Mouse (Mus musculus): Measurements from ENCODE around the gene Mmp24.
"Not testable (repeated sequence)": the region's sequence is repeated elsewhere in the genome, so short reads cannot be mapped to it uniquely, and the experiment has no call there.

Gene Mmp24

DNA sequence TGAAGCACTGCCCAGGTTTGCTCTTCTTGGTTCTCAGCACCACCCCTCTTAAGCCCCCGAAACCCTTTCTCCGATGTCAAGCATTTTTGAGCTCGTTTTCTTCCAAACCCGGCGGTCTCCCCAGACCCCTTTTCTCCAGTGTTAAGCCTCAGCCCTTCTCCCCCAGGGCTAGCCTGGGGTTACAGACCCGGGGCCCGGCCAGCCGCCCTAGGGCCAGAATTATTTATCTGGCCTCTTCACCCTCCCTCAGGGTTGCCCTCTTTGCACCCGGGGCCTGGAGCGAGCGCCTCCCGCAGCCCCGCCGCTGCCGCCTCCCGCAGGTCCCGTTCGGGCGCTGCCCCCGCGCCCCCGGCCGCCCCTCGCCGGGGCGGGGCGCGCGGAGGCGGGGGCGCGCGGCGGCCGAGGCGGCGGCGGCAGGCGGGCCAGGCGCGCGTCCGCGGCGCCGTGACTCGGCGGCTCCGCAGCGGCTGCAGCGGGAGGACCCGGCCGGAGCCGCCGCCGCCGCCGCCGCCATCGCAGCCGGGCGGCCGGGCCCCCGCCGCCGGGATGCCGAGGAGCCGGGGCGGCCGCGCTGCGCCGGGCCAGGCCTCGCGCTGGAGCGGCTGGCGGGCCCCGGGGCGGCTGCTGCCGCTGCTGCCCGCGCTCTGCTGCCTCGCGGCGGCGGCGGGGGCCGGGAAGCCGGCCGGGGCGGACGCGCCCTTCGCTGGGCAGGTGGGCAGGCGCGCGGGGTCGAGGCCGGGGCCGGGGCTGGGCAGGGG, at the start of gene Mmp24:
Mmp24 (plus strand) TSS at position 416 of the 758 bp plus-strand sequence.
- no peak for DNase-seq

DNA sequence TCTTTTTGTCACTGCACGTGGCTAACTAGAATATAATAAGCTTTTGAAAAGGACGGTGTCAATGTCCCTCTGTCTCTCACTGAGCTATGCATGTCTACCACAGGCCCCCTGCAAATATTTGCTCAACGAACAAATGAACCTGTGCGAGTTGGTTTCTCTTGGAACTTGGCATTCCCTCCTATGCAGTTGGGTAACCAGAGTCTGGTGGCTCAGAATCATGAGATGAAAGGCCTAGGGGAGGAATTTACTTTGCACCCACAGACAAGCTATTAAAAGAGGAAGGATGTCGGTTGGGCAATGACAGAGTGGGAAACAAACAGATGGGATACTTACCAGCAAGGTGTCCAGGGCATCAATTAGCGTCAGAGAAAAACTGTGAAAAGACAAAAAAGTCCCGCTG, 48.8 kb upstream of the Mmp24 start:
- no peak for DNase-seq

DNA sequence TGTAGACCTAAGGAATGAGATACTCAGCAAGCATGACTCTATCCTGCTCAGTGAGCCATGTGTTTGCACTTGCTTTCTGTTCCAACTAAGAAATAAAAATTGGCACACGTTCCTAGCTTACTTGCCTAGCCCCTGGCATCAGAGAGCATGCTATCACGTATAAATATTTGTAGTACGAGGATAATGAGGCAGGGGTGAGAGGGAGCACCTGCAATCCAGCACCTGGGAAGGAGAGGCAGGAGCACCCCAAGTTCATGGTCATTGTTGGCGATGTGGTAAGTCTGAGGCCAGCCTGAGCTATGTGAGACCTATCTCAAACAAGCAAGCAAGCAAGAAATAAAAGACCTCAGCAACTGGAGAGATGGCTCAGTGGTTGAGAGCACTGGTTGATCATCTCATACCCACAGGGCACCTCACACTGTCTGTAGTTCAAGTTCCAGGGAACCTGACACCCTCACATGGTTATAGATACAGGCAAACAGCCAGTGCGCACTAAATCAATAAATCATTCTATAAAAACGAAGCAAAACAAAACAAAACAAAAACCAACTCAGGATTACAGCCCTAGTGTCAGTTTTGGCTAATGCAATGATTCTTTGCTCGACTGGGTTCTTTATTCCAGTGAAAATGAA, 47.3 kb upstream of the Mmp24 start:
- no peak for DNase-seq

DNA sequence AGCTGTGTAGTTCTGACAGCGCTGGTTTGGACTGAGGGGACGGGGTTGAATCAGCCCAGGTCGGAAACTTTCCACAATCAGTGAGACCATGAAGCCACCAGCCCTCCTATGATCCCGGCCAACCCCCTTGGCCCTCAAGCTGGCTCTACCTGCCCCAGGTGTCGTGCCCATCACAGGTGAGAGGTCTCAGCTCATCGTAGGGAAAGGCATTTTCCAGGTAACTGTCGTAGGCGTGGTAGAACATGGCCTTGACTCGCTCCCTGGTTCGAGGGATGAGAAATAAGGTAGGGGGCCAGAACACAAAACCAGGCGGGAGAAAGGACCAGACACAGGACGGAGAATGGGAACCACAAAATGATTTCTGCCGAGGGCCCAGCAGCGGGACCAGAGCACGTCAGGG, 46.4 kb upstream of the Mmp24 start:
- no peak for DNase-seq

DNA sequence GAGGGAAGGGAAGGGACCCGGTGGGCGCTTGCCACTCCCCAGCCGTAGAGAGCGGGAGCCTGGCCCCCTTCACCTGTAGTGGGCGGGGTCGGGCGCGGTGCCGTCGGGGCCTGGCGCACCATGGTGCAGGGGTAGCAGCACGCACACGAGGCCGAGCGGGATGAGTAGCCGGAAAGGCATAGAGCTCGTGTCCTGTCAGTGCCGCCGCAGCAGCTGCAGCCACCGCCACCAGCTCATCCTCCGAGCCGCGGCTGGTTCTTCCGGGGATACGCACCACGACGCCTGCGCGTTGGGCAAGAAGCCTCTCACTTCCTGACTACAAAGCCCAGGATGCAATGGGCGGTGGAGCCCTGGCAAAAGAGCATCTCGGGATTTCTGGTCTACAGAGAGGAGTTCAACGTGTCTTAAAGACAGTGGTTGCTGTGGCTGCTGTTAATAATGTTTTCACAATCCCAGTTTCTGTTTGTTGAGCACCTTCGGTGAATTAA, 45.9 kb upstream of the Mmp24 start, which contains the start of gene Edem2:
Edem2 (minus strand) TSS at position 318 of the 488 bp plus-strand sequence.
- DNase-seq = peak; percentile 89

DNA sequence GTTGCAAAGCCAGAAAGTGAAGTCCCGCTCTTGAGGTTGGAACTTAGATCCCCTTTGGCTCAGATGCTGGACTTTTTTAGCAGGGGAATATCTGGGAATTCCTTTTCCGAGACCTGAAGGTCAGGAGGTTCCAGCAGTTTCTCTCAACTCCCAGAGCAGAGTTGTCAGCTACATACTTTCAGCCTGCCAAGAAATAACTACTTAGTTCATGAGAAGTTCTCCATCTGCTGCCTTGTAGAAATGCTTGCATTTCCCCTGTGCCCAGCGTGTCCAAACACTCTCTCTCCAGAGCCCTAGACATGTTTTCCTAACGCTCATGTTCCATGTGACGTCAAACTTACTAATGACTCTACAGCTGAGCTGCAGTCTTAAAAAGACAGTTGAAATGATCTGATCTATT, 40.1 kb upstream of the Mmp24 start:
- DNase-seq = no peak

DNA sequence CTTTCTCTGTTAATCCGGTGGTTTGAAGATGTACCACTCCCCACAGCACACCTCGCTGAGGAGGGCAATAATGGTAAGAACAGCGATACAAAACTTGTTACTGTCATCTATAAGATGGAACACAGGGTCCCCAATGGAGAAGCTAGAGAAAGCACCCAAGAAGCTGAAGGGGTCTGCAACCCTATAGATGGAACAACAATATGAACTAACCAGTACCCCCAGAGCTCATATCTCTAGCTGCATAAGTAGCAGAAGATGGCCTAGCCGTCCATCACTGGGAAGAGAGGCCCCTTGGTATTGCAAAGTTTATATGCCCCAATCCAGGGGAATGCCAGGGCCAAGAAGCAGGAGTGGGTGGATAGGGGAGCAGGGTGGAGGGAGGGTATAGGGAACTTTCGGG, 39.4 kb upstream of the Mmp24 start, which contains the start of gene Gm17581:
Gm17581 (minus strand) TSS at position 101 of the 400 bp plus-strand sequence.
- DNase-seq = not testable (repeated sequence)

DNA sequence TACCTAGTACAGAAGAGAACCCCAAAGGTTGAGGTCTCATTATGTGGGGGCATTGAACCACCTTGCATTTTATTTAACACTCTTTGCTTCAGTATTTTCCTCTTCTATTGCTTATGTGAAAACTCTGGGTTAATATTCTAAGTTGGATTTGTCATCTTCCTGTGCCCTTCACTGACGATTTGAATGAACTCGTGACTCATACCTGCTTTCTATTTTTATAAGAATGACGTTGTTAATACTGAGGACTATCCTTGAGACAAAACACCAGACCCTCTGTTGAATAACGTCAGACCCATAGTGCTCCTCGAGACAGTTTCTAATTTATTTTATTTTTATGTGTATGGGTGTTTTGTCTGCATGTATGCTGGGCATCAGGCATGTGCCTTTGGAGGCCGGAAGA, 38.2 kb upstream of the Mmp24 start:
- no peak for DNase-seq

DNA sequence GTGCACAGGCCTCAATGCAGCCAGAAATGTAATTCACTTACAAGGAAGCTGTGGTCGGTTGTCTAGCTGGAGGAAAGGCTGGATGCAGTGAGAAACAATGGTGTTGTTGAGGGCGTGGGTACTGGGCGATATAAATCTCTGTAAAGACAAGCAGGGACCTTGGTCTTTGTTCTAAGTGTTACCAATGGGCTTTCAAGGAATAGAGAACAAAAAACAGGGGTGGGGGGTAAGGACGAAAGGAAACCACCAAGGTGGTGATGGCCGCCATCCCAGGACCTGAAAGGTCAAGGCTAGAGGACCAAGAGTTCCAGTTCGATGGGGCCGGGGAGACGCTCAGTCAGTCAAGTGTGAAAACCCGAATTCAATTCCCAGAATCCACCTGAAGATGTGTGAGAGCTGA, 37.3 kb upstream of the Mmp24 start:
- no peak for DNase-seq

DNA sequence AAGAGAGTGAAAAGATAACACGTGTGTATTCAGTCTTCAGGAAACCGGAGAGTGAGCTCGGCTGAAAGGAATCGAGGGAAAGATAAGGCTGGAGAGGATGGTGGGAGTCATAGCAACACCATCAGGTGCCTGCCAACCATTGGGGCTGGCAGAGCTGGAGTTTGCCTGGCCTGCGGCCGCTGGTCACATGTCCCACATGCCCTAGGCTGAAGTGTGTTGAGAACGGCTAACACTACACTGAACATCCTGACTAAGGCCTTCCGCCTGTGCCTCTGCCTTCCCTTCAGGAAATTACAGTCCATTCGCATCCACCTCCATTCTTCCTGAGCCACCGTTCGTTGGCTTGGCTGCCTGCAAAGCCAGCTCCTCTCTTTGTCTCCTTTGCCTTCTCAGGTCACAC, 32.9 kb upstream of the Mmp24 start:
- DNase-seq = no peak

DNA sequence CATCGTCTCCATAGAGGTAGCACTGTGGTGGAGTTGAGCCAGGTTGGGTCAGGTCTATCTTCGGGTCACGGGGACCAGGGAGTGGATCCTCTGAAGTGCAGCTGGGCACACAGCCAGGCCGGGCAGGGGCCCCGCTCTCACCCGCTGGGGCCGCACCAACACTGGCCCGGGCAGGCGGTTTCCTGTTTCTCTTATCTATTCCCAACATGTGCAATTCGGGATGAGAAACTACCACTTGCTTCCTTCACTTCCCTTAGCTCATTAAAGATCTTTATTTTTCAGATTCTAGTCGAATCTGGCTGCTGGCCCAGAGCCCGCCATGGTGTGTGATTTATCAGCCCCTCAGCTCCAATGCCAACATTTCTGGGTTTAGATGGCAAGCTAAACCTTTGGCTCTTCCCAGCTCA, 32.2 kb upstream of the Mmp24 start:
- no peak for DNase-seq

DNA sequence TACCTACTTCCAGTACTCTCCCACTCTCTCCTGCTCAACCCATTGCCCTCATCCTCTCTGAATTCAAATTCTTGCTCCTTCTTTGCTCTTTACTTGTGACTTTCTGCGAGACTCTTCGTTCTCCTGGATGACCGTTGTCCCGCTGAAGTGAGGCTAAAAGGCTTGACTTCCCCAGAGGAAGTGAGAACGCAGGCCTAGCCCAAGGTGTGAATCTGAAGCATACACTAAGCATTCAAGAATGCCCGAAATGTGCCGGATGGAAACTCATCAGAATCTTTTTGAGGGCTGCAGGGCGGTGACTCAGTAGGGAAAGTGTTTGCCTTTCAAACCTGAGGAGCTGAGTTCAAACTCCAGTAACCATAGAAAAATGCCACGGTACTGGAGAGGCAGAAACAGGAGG, 31.8 kb upstream of the Mmp24 start:
- DNase-seq = no peak

DNA sequence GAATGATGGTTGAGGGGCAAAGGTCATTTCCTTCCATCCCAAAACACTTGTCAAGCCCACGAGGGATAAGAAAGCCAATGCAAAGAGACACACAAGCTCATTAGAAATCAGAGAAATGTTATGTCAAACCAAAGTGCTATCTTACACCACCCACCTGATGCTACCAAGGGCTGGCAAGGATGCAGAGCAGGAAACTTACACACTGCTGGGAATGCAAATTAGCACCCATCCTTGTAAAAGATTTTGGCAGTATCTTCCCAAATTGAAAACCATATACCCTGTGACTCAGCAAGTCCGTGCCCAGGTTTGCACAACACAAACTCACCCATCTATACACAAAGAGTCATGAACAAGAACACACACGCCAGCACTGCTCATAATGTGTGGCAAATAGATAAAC, 29.7 kb upstream of the Mmp24 start:
- no peak for DNase-seq

DNA sequence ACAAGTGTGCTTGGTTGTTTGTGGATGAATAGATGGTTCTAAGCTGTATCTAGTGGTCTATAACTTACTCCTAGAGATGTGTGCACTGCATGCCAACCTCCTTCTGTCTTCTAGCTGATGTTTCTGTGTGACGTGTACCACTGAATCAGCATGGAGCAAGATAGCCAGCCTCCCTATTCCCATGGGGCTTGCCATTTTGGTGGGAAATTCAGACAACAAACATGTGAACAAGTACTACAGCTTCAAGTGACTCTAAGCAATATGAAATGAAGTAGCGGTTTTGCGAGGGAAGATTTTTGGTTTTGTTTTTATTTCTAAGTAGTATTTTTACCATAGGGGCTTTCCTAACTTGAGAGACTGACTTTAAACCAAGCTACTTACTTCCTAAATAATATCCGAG, 25.7 kb upstream of the Mmp24 start:
- DNase-seq = no peak

DNA sequence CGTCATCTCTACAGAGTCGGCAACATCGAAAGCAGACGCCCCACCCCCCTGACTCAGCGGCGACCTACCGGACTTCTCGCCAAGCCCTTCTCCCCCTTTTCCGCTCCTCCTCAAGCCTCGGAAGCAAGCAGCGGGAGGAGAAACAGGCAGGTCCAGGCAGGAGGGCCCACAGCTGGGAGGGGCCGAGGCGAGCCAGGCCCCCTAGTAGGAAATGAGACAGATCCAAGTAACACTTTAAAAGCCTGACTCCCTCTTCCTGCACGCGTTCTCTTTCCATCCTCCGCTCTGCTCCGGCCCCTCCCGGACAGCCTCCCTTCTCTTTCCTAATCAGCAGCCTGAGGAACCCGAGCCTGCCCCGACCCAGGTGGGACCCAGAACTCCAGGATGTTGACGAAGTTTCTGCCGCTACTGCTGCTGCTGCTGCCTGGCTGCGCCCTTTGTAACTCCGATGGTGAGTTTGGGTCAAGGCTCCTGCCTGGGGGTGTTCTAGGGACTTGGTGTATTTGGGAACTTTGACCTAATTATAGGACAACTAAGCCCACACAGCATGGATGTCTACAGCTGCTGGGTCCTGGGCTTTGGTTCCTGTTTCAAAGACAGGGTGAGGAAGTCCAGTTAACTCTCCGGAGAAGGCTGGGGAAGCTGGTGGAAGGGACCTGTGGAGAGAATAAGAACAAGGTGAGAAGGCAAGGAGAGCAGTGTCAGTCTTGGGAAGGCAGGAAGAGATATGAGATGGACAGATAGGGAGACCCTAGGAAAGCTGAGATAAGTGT, 23.9 kb upstream of the Mmp24 start, which contains the start of gene Procr:
Procr (plus strand) TSS at position 104 of the 773 bp plus-strand sequence.
- no peak for DNase-seq

DNA sequence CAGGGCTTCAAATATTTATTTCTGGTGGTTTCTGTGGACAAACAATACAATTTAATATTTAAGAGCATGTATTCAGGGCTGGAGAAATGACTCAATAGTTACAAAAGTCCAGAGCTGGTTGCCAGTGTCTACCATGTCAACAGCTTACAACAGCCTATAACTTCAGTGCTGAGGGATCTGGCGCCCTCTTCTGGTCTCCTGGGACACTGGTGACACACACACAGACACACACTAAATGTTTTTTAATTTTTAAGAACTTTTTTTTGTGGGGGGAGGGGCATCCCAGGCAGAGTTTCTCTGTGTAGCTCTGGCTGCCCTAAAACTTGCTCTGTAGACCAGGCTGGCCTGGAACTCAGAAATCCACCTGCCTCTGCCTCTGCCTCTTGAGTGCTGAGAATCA, 19.4 kb upstream of the Mmp24 start:
- peak; percentile 58 for DNase-seq

DNA sequence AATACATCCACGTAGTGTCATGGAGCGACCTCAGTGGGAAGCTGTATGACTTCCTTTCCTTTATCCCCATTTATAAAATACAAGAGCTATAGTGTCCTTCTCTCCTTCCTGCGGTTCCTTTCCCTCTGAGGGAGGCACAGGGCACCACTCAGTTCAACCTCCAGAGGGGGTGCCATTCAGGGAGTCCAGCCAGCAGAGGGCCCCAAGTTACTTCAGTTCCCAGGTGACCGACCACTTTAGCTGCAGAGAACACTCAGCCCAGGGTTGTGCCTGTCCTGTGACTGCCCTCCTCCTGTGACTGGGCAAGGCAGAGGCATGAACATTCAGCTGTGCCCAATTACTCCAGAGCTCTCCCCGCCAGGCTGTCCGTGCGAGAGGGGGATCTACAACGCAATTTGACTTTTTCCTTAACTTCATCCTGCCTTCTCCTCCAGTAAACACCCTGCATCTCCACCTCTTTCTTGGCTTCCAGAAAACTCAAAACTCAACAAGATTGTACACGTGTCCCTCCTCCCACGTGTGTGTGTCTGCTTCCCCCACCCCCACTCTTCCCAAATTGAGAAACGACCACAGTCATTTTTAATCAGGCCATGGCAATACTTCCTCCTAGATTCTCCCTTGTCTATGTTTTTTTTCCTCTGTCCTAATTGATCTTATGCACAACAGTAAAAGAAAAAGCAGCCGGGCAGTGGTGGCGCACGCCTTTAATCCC, 18.1 kb upstream of the Mmp24 start:
- DNase-seq = no peak

DNA sequence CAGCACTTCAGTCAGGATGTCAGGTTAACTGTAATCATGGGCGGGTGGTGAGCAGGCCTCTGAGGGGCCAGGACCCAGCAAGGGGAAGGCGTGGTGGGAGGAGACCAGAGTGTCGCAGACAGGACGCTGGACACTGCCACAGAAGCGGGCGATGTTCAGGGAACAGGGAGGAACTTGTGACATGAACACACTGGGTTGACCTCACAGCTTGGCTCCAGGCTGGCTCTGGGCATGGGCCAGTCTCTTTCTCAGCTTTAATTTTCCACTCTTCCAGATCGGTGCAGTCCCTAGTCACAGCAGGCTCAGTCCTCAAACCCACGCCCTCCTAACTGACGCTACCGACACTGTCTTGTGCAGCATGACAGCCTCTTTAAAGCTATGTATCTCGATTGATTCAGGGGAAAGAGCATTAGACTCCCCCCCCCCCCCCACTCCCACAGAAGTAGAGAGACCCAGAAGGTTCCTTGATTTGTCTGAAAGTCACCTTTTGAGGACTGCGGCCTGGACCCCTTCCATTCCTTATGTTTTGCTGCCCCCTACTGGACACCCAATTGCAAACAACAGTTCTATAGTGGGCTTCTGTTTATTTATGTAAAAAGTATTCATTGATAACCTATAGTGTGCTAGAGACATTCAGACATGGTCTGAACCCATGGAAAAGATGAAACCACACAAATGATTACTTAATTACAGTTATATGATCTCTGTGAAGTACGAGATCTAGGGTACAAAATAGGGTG, 10.3 kb upstream of the Mmp24 start:
- peak; percentile 70 for DNase-seq

DNA sequence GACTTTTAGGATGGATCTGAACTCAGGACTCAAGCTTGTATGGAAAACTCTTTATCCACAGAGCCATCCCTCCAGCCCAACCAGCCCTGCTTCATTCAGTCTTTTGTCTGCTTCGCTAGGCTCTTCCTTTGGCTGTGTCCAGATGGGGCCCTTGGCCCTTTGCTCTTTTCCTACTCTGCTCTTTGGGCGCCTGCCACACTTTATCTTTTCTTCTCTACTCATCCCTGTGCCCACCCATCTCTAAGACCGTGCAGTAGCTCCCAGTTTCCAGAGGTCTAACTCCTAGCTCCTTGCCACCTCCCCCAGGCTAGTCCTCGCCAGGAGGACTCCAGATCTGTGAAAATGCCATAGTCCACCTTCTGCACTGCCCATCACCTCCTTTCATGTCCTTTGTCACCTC, 1.5 kb upstream of the Mmp24 start:
- no peak for DNase-seq

DNA sequence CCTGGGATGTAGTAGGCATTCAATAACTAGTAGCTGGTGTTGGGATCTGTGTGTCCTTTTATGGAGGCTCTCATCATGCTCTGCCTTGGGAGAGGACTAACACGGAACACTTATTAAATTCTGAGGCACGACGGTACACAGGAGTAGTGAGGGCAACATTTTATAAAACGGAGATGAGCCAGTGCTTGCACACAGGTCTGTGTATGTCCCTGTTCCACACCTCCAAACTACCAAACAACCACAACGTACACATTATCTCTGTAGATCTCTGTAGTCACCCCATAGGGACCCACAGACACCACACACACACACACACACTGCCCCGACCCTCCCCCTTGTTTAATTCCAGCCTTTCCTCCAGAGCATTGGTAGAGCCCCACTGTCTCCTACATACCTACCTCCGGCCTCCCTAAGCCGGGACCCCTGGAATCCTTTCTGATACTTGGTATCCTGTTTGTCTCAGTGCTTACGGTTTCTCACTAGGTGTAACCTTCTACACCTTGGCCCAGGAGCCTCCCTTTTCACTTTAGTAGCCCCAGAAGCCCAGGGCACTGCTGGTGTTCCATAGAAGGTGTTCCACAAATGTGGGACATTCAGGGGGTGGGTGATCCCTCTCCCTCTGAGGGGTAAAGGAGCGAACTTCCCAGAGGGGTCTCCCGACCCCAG, 748 bp upstream of the Mmp24 start:
- DNase-seq = no peak

DNA sequence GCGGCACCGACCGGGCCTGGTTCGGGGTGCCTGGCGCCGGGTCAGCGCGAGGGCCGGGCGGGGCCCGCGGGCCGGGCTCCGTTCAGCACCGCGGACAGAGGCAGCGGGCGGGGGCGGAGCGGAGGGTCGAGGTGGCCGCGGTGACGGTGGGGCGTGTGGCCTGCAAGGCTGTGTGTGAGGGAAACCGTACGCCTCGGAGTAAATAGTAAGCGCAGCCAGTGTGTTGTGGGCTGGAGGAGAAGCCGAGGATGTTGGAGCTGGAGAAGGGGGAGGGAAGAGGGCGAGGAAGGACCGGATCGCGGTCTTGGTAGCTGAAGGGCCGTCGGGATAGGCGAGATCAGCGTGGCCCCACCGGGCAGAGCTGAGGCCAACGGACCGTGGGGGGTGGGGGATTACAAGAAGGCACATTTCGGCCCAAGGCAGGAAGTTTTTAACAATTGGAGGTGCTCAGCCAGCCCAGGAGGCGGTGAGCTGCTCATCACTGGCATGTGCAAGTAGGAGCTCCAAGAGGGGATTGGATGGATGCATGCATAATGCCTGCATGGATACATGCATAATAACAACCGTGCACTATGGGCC, 632 bp downstream of the Mmp24 start:
- DNase-seq = peak; percentile 51

Measured in right cerebral cortex, postnatal 14 days (tissue).